Mouse (Mus musculus) G1E (cell line): Measurements from ENCODE around the gene Pou3f1.

ENCODE experiments used
- CTCF ChIP-seq: IDR thresholded peaks from 2 replicates; pipeline ENCODE4 v1.5.1; 2012; ENCODE audit warnings: low read depth, low read length, inconsistent platforms, mixed read lengths
- GATA1 ChIP-seq: IDR thresholded peaks from 2 replicates; pipeline ENCODE4 v1.6.1; 2012; ENCODE audit warnings: borderline replicate concordance, low read length, inconsistent platforms, mixed read lengths

GRCm38 (mm10) chr4:124624111-124624581 lies 32.5 kb upstream of the Pou3f1 start:
- TF ChIP-seq CTCF = no peak
- no peak for TF ChIP-seq GATA1
